Mouse (Mus musculus): ENCODE measurements around the gene Dkk2. TPM values are rescaled to one million over a fixed set of nuclear protein-coding genes. Genes with fewer than 3 reads are reported as not detected.
A peak's percentile ranks its signal among the peaks of the same experiment; 100 is the strongest.
"Not testable (repeated sequence)": the region's sequence is repeated elsewhere in the genome, so short reads cannot be mapped to it uniquely, and the experiment has no call there.

Gene Dkk2
- polyA plus RNA-seq (2016; fragmentation: Nextera tagmentation; extraction: Ambion mirVana), result 28.4 and 36.0 TPM in 2 replicates

- Histone ChIP-seq H3K4me3 (peak within 1 kb of the TSS; percentile 46), H3K4me1 (peaks cover 9% of the 10 kb centered on the region), H3K4me2 (replicated peaks) (peak within 1 kb of the TSS; percentile 77), H3K36me3 (no peaks in the 10 kb centered on the region), H3K27ac (peak within 1 kb of the TSS; percentile 64), H3K9ac (peak within 1 kb of the TSS; percentile 46), H3K27me3 (0 out of 2 replicates have a peak, but pooled peaks cover 8% of the 10 kb centered on the region), H3K9me3 (no peaks in the 10 kb centered on the region)
- ATAC-seq (ENCODE audit: insufficient number of reproducible peaks, insufficient read depth, low FRiP score, low TSS enrichment), result peak; percentile 58
- under 1% methylated on average over 33 of the region's 33 CpGs for WGBS
Observed at GRCm38 (mm10) chr3:132085112-132085822, at the start of gene Dkk2. TSS of gene Dkk2 (plus strand) at chr3:132085292.

- Histone ChIP-seq H3K4me2 (replicated peaks) (no peak overlapping the region), H3K9ac (no peak overlapping the region), H3K27me3 (no peaks in the 10 kb centered on the region), H3K4me1 (peaks cover 18% of the 10 kb centered on the region; the same call in 1 of the 2 replicates), H3K9me3 (no peaks in the 10 kb centered on the region), H3K4me3 (no peak overlapping the region), H3K27ac (no peak overlapping the region), H3K36me3 (no peaks in the 10 kb centered on the region)
- ATAC-seq (ENCODE audit: insufficient number of reproducible peaks, insufficient read depth, low FRiP score, low TSS enrichment), result no peak
- 91% methylated on average over 2 of the region's 2 CpGs for WGBS
Observed at GRCm38 (mm10) chr3:132036704-132037103, 48.4 kb upstream of the Dkk2 start.

- H3K27me3 ChIP-seq, result no peaks in the 10 kb centered on the region
- ATAC-seq (ENCODE audit: insufficient number of reproducible peaks, insufficient read depth, low FRiP score, low TSS enrichment), result no peak
- H3K4me3 ChIP-seq, result no peak overlapping the region
Observed at GRCm38 (mm10) chr3:132037670-132038069, 47.4 kb upstream of the Dkk2 start.

DNA sequence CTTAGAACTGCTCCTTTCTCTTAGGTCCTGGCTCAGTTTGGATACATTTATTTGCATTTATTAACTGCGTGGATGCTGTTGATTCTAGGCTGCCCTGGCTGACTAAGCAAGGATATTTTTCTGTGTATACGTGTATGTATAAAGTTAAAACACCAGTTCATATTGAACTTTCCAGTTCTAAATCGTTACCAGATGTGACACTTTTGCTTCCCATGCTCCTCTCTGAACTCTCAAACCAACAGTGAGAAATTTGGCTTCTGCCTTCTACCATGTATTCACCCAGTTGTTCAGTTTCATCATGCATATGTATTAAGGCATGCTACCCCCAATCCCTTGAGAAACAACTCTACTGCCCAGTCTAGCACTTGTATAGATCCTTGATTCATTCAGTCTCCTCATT, 45.0 kb upstream of the Dkk2 start:
- Histone ChIP-seq H3K4me1 (peaks cover 15% of the 10 kb centered on the region; the same call in 1 of the 2 replicates), H3K4me3 (no peak overlapping the region), H3K9me3 (no peaks in the 10 kb centered on the region), H3K4me2 (replicated peaks) (no peak overlapping the region), H3K36me3 (no peaks in the 10 kb centered on the region), H3K27me3 (no peaks in the 10 kb centered on the region), H3K27ac (no peak overlapping the region), H3K9ac (no peak overlapping the region)
- 44% methylated on average over 3 of the region's 3 CpGs for WGBS
- ATAC-seq (ENCODE audit: insufficient number of reproducible peaks, insufficient read depth, low FRiP score, low TSS enrichment), result no peak

More at GRCm38 (mm10) chr3:132037670-132038069, 47.4 kb upstream of the Dkk2 start:
- Histone ChIP-seq H3K27ac (no peak overlapping the region), H3K4me1 (peaks cover 18% of the 10 kb centered on the region; the same call in 1 of the 2 replicates), H3K36me3 (no peaks in the 10 kb centered on the region), H3K9ac (no peak overlapping the region), H3K9me3 (no peaks in the 10 kb centered on the region), H3K4me2 (replicated peaks) (no peak overlapping the region)
- 41% methylated on average over 10 of the region's 10 CpGs for WGBS

GRCm38 (mm10) chr3:132050884-132051457, 34.1 kb upstream of the Dkk2 start:
- H3K4me3 ChIP-seq, result no peak overlapping the region
- no peaks in the 10 kb centered on the region for H3K36me3 ChIP-seq
- no peak overlapping the region for H3K27ac ChIP-seq
- no peaks in the 10 kb centered on the region for H3K9me3 ChIP-seq
- H3K27me3 ChIP-seq, result no peaks in the 10 kb centered on the region
- no peak for ATAC-seq (ENCODE audit: insufficient number of reproducible peaks, insufficient read depth, low FRiP score, low TSS enrichment)
- H3K9ac ChIP-seq, result no peak overlapping the region
- no peaks in the 10 kb centered on the region; the same call in 1 of the 2 replicates for H3K4me1 ChIP-seq
- 82% methylated on average over 8 of the region's 8 CpGs for WGBS
- H3K4me2 ChIP-seq (replicated peaks), result no peak overlapping the region

DNA sequence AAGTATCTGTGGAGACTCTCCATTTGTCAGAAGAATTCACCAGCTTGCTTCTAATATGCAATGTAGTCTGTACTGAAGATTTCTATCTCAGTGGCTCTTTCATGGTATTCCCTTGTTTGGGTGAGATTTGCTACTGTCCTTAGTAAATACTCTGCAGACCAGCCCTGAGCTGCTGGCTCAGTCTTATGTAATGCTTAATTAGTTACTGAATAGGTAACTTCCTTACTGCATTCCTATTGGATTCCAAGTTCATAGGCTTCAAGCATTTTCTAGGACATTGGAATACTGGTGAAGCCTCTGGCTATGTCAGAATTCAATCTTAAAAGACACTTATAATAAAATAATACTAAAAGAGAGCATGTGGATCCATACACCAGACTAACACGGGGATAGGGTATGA, 22.3 kb upstream of the Dkk2 start:
- not testable (repeated sequence) for H3K9ac ChIP-seq; ATAC-seq (ENCODE audit: insufficient number of reproducible peaks, insufficient read depth, low FRiP score, low TSS enrichment); H3K4me2 ChIP-seq (replicated peaks); H3K4me1 ChIP-seq; H3K36me3 ChIP-seq; H3K27me3 ChIP-seq; H3K27ac ChIP-seq; H3K4me3 ChIP-seq; H3K9me3 ChIP-seq
- WGBS, result 63% methylated on average over 1 of the region's 1 CpGs

DNA sequence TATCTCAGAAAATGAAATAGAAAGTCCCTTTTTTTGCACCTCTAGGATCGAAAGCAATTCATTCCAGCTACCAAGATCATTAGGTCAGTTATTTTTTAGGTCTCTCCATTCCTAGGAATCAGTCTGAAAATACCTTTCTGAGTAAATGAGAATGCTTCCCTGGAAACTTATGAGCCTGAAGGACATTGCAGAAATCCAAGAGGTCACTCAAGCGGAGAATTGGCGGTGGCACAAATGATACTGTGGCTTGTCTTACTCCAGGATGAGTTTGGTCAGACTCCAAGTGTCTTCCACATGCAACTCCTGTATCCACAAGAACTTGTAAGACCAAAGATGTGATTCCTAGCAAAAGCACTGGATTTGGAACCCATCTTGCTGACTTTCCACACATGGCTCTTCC, 21.7 kb upstream of the Dkk2 start:
- Histone ChIP-seq H3K9me3 (no peaks in the 10 kb centered on the region), H3K36me3 (no peaks in the 10 kb centered on the region), H3K9ac (no peak overlapping the region), H3K27ac (no peak overlapping the region), H3K4me3 (no peak overlapping the region), H3K4me2 (replicated peaks) (no peak overlapping the region), H3K27me3 (no peaks in the 10 kb centered on the region), H3K4me1 (no peaks in the 10 kb centered on the region)
- no peak for ATAC-seq (ENCODE audit: insufficient number of reproducible peaks, insufficient read depth, low FRiP score, low TSS enrichment)
- 93% methylated on average over 3 of the region's 3 CpGs for WGBS

DNA sequence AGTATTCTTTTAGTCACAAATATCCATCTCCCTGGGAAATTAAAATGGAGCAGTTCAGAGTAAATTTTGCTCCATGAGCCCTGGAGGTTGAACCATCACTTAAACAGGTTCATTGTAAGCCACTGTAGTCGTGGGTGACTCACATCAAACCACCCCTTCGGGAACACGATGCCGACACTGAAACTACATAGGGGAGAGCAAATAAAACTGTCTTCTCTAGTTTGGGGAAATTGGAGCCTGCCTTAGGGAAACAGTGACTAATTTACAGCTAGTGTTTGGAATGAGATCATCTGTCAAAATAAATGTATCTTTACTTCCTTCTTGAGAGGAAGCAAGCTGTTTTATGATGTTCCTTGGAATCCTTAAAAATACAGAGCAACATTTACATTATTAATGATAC, 21.1 kb upstream of the Dkk2 start:
- Histone ChIP-seq H3K4me2 (replicated peaks) (no peak overlapping the region), H3K9ac (no peak overlapping the region), H3K4me3 (no peak overlapping the region), H3K9me3 (no peaks in the 10 kb centered on the region), H3K27me3 (no peaks in the 10 kb centered on the region), H3K4me1 (no peaks in the 10 kb centered on the region), H3K36me3 (no peaks in the 10 kb centered on the region), H3K27ac (no peak overlapping the region)
- 46% methylated on average over 4 of the region's 4 CpGs for WGBS
- ATAC-seq (ENCODE audit: insufficient number of reproducible peaks, insufficient read depth, low FRiP score, low TSS enrichment), result no peak

GRCm38 (mm10) chr3:132064920-132065319, 20.2 kb upstream of the Dkk2 start:
- Histone ChIP-seq H3K27ac (no peak overlapping the region), H3K9ac (no peak overlapping the region), H3K36me3 (no peaks in the 10 kb centered on the region), H3K9me3 (no peaks in the 10 kb centered on the region), H3K4me3 (no peak overlapping the region), H3K4me1 (no peaks in the 10 kb centered on the region), H3K4me2 (replicated peaks) (no peak overlapping the region), H3K27me3 (no peaks in the 10 kb centered on the region)
- no peak for ATAC-seq (ENCODE audit: insufficient number of reproducible peaks, insufficient read depth, low FRiP score, low TSS enrichment)
- 54% methylated on average over 1 of the region's 1 CpGs for WGBS

- no peak overlapping the region for H3K9ac ChIP-seq
- H3K27me3 ChIP-seq, result no peaks in the 10 kb centered on the region
- 43% methylated on average over 2 of the region's 2 CpGs for WGBS
- no peak for ATAC-seq (ENCODE audit: insufficient number of reproducible peaks, insufficient read depth, low FRiP score, low TSS enrichment)
- H3K4me3 ChIP-seq, result no peak overlapping the region
- H3K4me2 ChIP-seq (replicated peaks), result no peak overlapping the region
- H3K36me3 ChIP-seq, result no peaks in the 10 kb centered on the region
- no peaks in the 10 kb centered on the region for H3K4me1 ChIP-seq
- no peak overlapping the region for H3K27ac ChIP-seq
- H3K9me3 ChIP-seq, result no peaks in the 10 kb centered on the region
Observed at GRCm38 (mm10) chr3:132070949-132071348, 14.1 kb upstream of the Dkk2 start.

DNA sequence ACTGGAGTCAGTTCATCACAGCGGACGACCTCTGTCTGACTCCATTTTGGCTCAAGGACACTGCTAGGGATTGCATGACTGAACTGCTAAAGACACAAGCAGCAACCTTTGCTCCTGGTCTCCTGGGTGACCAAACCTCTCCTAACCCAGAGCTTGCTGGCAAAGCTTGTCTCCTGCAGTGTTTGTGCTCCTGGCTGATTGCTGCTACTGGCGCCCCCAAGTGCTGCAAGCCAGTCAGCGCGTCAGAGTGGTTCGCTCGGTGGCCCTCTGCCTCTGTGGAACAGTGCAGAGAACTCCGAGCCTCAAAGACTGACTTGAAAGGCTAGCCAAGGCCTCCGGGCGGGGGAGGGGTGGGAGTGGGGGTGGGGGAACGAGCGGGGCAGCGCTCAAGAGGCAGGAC, 1.1 kb upstream of the Dkk2 start:
- H3K9ac ChIP-seq, result peak overlapping the region; percentile 46; the same call in 1 of the 2 replicates
- no peaks in the 10 kb centered on the region for H3K9me3 ChIP-seq
- WGBS, result 1% methylated on average over 13 of the region's 13 CpGs
- peak overlapping the region; percentile 46 for H3K4me3 ChIP-seq
- no peaks in the 10 kb centered on the region for H3K36me3 ChIP-seq
- H3K27me3 ChIP-seq, result 0 out of 2 replicates have a peak, but pooled peaks cover 8% of the 10 kb centered on the region
- H3K4me1 ChIP-seq, result peaks cover 9% of the 10 kb centered on the region
- peak overlapping the region; percentile 64; the same call in 1 of the 2 replicates for H3K27ac ChIP-seq
- ATAC-seq (ENCODE audit: insufficient number of reproducible peaks, insufficient read depth, low FRiP score, low TSS enrichment), result peak; percentile 88
- peak overlapping the region; percentile 77 for H3K4me2 ChIP-seq (replicated peaks)

DNA sequence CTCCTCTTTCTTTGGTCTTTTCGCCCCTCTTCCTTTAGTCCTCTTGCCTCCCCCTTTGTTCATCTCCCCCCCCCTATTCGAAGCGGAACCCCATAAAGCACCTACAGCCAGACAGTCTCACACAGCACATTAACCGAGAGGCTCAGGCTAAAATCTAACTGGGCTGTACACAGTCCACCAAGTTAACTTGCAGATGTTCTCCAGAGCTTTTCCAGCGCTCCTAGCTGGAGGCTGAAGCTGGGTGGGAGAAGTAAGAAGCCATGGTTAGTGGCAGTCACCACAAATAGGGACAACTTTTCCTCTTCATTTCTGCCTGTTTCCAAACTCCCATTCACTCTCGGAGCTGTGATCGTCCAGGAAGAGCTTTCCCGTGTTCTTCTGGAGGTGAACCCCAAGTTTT, 412 bp upstream of the Dkk2 start:
- Histone ChIP-seq H3K4me3 (peak overlapping the region; percentile 46), H3K4me2 (replicated peaks) (peak overlapping the region; percentile 77), H3K36me3 (no peaks in the 10 kb centered on the region), H3K9ac (peak overlapping the region; percentile 46; the same call in 1 of the 2 replicates), H3K4me1 (peaks cover 9% of the 10 kb centered on the region), H3K27ac (peak overlapping the region; percentile 64), H3K9me3 (no peaks in the 10 kb centered on the region), H3K27me3 (0 out of 2 replicates have a peak, but pooled peaks cover 8% of the 10 kb centered on the region)
- 1% methylated on average over 8 of the region's 8 CpGs for WGBS
- no peak for ATAC-seq (ENCODE audit: insufficient number of reproducible peaks, insufficient read depth, low FRiP score, low TSS enrichment)

Data from embryonic facial prominence, embryonic 12.5 days (tissue).